Mouse (Mus musculus) frontal cortex, postnatal 14 days (tissue): ENCODE measurements around the gene Dnah11.

ENCODE experiments used
- DNase-seq, 2 experiments: peaks; one replicate each; pipeline ENCODE4 v3.0.0; 2022; ENCODE audit warnings: low spot score in 2 of 2

The Dnah11 gene

GRCm38 (mm10) chr12:118094946-118095345, 103.9 kb downstream of the Dnah11 start:
- DNase-seq: no peak

GRCm38 (mm10) chr12:118085291-118085690, 113.6 kb downstream of the Dnah11 start:
- no peak for DNase-seq

- DNase-seq: no peak
Observed at GRCm38 (mm10) chr12:118084806-118085205, 114.0 kb downstream of the Dnah11 start.

GRCm38 (mm10) chr12:118084134-118084533, 114.7 kb downstream of the Dnah11 start:
- no peak for DNase-seq

- no peak for DNase-seq
Observed at GRCm38 (mm10) chr12:118080441-118080840, 118.4 kb downstream of the Dnah11 start.

GRCm38 (mm10) chr12:118078434-118078989, 120.3 kb downstream of the Dnah11 start:
- no peak for DNase-seq

- DNase-seq: no peak
Observed at GRCm38 (mm10) chr12:118076802-118077201, 122.0 kb downstream of the Dnah11 start.

GRCm38 (mm10) chr12:118072181-118072872, 126.5 kb downstream of the Dnah11 start:
- no peak for DNase-seq

GRCm38 (mm10) chr12:118071667-118072066, 127.2 kb downstream of the Dnah11 start:
- DNase-seq: no peak

GRCm38 (mm10) chr12:118068785-118069184, 130.1 kb downstream of the Dnah11 start:
- DNase-seq: no peak

- DNase-seq: no peak
Observed at GRCm38 (mm10) chr12:118062343-118062742, 136.5 kb downstream of the Dnah11 start.

- peak; percentile 5 to 34 for DNase-seq
Observed at GRCm38 (mm10) chr12:118056876-118057275, 142.0 kb downstream of the Dnah11 start.

- DNase-seq: no peak
Observed at GRCm38 (mm10) chr12:118045381-118045780, 153.5 kb downstream of the Dnah11 start.

GRCm38 (mm10) chr12:118043130-118043647, 155.7 kb downstream of the Dnah11 start:
- no peak for DNase-seq

GRCm38 (mm10) chr12:118042196-118042595, 156.6 kb downstream of the Dnah11 start:
- no peak for DNase-seq

GRCm38 (mm10) chr12:118034990-118035389, 163.9 kb downstream of the Dnah11 start:
- no peak for DNase-seq

GRCm38 (mm10) chr12:118025771-118026170, 173.1 kb downstream of the Dnah11 start:
- DNase-seq: no peak

- DNase-seq: no peak
Observed at GRCm38 (mm10) chr12:118018936-118019335, 179.9 kb downstream of the Dnah11 start.

GRCm38 (mm10) chr12:118013872-118014271, 185.0 kb downstream of the Dnah11 start:
- no peak for DNase-seq

- DNase-seq: no peak
Observed at GRCm38 (mm10) chr12:118011921-118012320, 186.9 kb downstream of the Dnah11 start.

- DNase-seq: no peak
Observed at GRCm38 (mm10) chr12:117994938-117995337, 203.9 kb downstream of the Dnah11 start.

- DNase-seq: peak; percentile 35 to 47
Observed at GRCm38 (mm10) chr12:117993499-117993898, 205.3 kb downstream of the Dnah11 start.
